Mouse (Mus musculus): ENCODE measurements around the gene Enox1. TPM values are rescaled to one million over a fixed set of nuclear protein-coding genes. Genes with fewer than 3 reads are reported as not detected.

Enox1 gene
- polyA plus RNA-seq, 1 experiment = 3.1 TPM

GRCm38 (mm10) chr14:77197414-77197915 is 40.9 kb downstream of the Enox1 start:
- Histone ChIP-seq H3ac (ENCODE audit: control insufficient read depth, insufficient read length) (no peak overlapping the region), H3K27me3 (ENCODE audit: control insufficient read depth, insufficient read depth, insufficient read length) (no peaks in the 10 kb centered on the region), H3K4me3 (no peak overlapping the region), H3K79me2 (ENCODE audit: control insufficient read depth, insufficient read depth) (no peaks in the 10 kb centered on the region), H3K4me2 (ENCODE audit: low read depth) (no peak overlapping the region), H3K36me3 (ENCODE audit: control insufficient read depth, insufficient read depth) (no peaks in the 10 kb centered on the region)
- TF ChIP-seq MAX (IDR thresholded peaks at IDR 0.05; ENCODE audit: low read depth) (no peak), MYOD1 (IDR thresholded peaks at IDR 0.05; ENCODE audit: control insufficient read depth in 1 of 3, insufficient read length in 2 of 3, low read depth in 2 of 3) (peak; percentile 8 to 43 (median 26)), POLR2A (IDR thresholded peaks at IDR 0.05; ENCODE audit: insufficient read length, low read depth) (no peak)

- H3ac ChIP-seq (ENCODE audit: control insufficient read depth, insufficient read length) = no peak overlapping the region
- H3K4me2 ChIP-seq (ENCODE audit: low read depth) = no peak overlapping the region
- H3K79me2 ChIP-seq (ENCODE audit: control insufficient read depth, insufficient read depth) = no peaks in the 10 kb centered on the region
- H3K27me3 ChIP-seq (ENCODE audit: control insufficient read depth, insufficient read depth, insufficient read length) = no peaks in the 10 kb centered on the region
- H3K4me3 ChIP-seq = no peak overlapping the region
- TF ChIP-seq E2F4 (IDR thresholded peaks at IDR 0.05; ENCODE audit: insufficient read depth) = no peak
- TF ChIP-seq REST (IDR thresholded peaks at IDR 0.05; ENCODE audit: insufficient read depth, insufficient read length) = no peak
- TF ChIP-seq MYOD1 (IDR thresholded peaks at IDR 0.05; ENCODE audit: control insufficient read depth in 1 of 3, insufficient read length in 2 of 3, low read depth in 2 of 3) = no peak
- TF ChIP-seq POLR2A (IDR thresholded peaks at IDR 0.05; ENCODE audit: insufficient read length, low read depth) = no peak
- TF ChIP-seq MYOG (IDR thresholded peaks at IDR 0.05; ENCODE audit: control insufficient read depth in 1 of 3, insufficient read depth in 1 of 3, insufficient read length in 2 of 3, low read depth in 2 of 3) = no peak
- no peak for TF ChIP-seq CEBPB (IDR thresholded peaks at IDR 0.05; ENCODE audit: insufficient read depth, poor library complexity, severe bottlenecking)
- TF ChIP-seq POLR2AphosphoS2 (IDR thresholded peaks at IDR 0.05; ENCODE audit: insufficient read length, low read depth) = no peak
- no peak for TF ChIP-seq USF1 (IDR thresholded peaks at IDR 0.05; ENCODE audit: low read depth)
- no peak for TF ChIP-seq TCF12 (IDR thresholded peaks at IDR 0.05; ENCODE audit: insufficient read depth, poor library complexity, severe bottlenecking)
- TF ChIP-seq MAX (IDR thresholded peaks at IDR 0.05; ENCODE audit: low read depth) = no peak
- TF ChIP-seq SRF (IDR thresholded peaks at IDR 0.05; ENCODE audit: control insufficient read depth, insufficient read length, low read depth) = no peak
- no peak for TF ChIP-seq TCF3 (IDR thresholded peaks at IDR 0.05; ENCODE audit: insufficient read length, low read depth)
- no peaks in the 10 kb centered on the region for H3K36me3 ChIP-seq (ENCODE audit: control insufficient read depth, insufficient read depth)
Measured at GRCm38 (mm10) chr14:77210889-77211288, 54.3 kb downstream of the Enox1 start.

GRCm38 (mm10) chr14:77213210-77213609 is 56.6 kb downstream of the Enox1 start:
- no peaks in the 10 kb centered on the region for H3K79me2 ChIP-seq (ENCODE audit: control insufficient read depth, insufficient read depth)
- H3ac ChIP-seq (ENCODE audit: control insufficient read depth, insufficient read length) = no peak overlapping the region
- no peak overlapping the region for H3K4me2 ChIP-seq (ENCODE audit: low read depth)
- TF ChIP-seq SRF (IDR thresholded peaks at IDR 0.05; ENCODE audit: control insufficient read depth, insufficient read length, low read depth) (no peak), USF1 (IDR thresholded peaks at IDR 0.05; ENCODE audit: low read depth) (no peak), POLR2AphosphoS2 (IDR thresholded peaks at IDR 0.05; ENCODE audit: insufficient read length, low read depth) (no peak), MYOD1 (IDR thresholded peaks at IDR 0.05; ENCODE audit: control insufficient read depth in 1 of 3, insufficient read length in 2 of 3, low read depth in 2 of 3) (no peak), TCF3 (IDR thresholded peaks at IDR 0.05; ENCODE audit: insufficient read length, low read depth) (no peak), MAX (IDR thresholded peaks at IDR 0.05; ENCODE audit: low read depth) (no peak), TCF12 (IDR thresholded peaks at IDR 0.05; ENCODE audit: insufficient read depth, poor library complexity, severe bottlenecking) (no peak), E2F4 (IDR thresholded peaks at IDR 0.05; ENCODE audit: insufficient read depth) (no peak), POLR2A (IDR thresholded peaks at IDR 0.05; ENCODE audit: insufficient read length, low read depth) (no peak), REST (IDR thresholded peaks at IDR 0.05; ENCODE audit: insufficient read depth, insufficient read length) (no peak), MYOG (IDR thresholded peaks at IDR 0.05; ENCODE audit: control insufficient read depth in 1 of 3, insufficient read depth in 1 of 3, insufficient read length in 2 of 3, low read depth in 2 of 3) (no peak), CEBPB (IDR thresholded peaks at IDR 0.05; ENCODE audit: insufficient read depth, poor library complexity, severe bottlenecking) (no peak)
- no peak overlapping the region for H3K4me3 ChIP-seq
- H3K27me3 ChIP-seq (ENCODE audit: control insufficient read depth, insufficient read depth, insufficient read length) = no peaks in the 10 kb centered on the region
- H3K36me3 ChIP-seq (ENCODE audit: control insufficient read depth, insufficient read depth) = no peaks in the 10 kb centered on the region

- Histone ChIP-seq H3K79me2 (ENCODE audit: control insufficient read depth, insufficient read depth) (no peaks in the 10 kb centered on the region), H3K27me3 (ENCODE audit: control insufficient read depth, insufficient read depth, insufficient read length) (no peaks in the 10 kb centered on the region), H3K36me3 (ENCODE audit: control insufficient read depth, insufficient read depth) (no peaks in the 10 kb centered on the region), H3K4me2 (ENCODE audit: low read depth) (no peak overlapping the region), H3K4me3 (no peak overlapping the region), H3ac (ENCODE audit: control insufficient read depth, insufficient read length) (no peak overlapping the region)
- TF ChIP-seq SRF (IDR thresholded peaks at IDR 0.05; ENCODE audit: control insufficient read depth, insufficient read length, low read depth) (no peak), TCF3 (IDR thresholded peaks at IDR 0.05; ENCODE audit: insufficient read length, low read depth) (no peak), MAX (IDR thresholded peaks at IDR 0.05; ENCODE audit: low read depth) (no peak), REST (IDR thresholded peaks at IDR 0.05; ENCODE audit: insufficient read depth, insufficient read length) (no peak), MYOD1 (IDR thresholded peaks at IDR 0.05; ENCODE audit: control insufficient read depth in 1 of 3, insufficient read length in 2 of 3, low read depth in 2 of 3) (no peak), USF1 (IDR thresholded peaks at IDR 0.05; ENCODE audit: low read depth) (no peak), CEBPB (IDR thresholded peaks at IDR 0.05; ENCODE audit: insufficient read depth, poor library complexity, severe bottlenecking) (no peak), E2F4 (IDR thresholded peaks at IDR 0.05; ENCODE audit: insufficient read depth) (no peak), TCF12 (IDR thresholded peaks at IDR 0.05; ENCODE audit: insufficient read depth, poor library complexity, severe bottlenecking) (no peak), POLR2AphosphoS2 (IDR thresholded peaks at IDR 0.05; ENCODE audit: insufficient read length, low read depth) (no peak), POLR2A (IDR thresholded peaks at IDR 0.05; ENCODE audit: insufficient read length, low read depth) (no peak), MYOG (IDR thresholded peaks at IDR 0.05; ENCODE audit: control insufficient read depth in 1 of 3, insufficient read depth in 1 of 3, insufficient read length in 2 of 3, low read depth in 2 of 3) (no peak)
Measured at GRCm38 (mm10) chr14:77214848-77215247, 58.3 kb downstream of the Enox1 start.

- no peak overlapping the region for H3K4me2 ChIP-seq (ENCODE audit: low read depth)
Measured at GRCm38 (mm10) chr14:77225346-77225745, 68.8 kb downstream of the Enox1 start.

More at GRCm38 (mm10) chr14:77225346-77225745, 68.8 kb downstream of the Enox1 start:
- Histone ChIP-seq H3K36me3 (ENCODE audit: control insufficient read depth, insufficient read depth) (no peaks in the 10 kb centered on the region), H3K27me3 (ENCODE audit: control insufficient read depth, insufficient read depth, insufficient read length) (no peaks in the 10 kb centered on the region), H3K79me2 (ENCODE audit: control insufficient read depth, insufficient read depth) (no peaks in the 10 kb centered on the region), H3K4me3 (no peak overlapping the region), H3ac (ENCODE audit: control insufficient read depth, insufficient read length) (no peak overlapping the region)
- TF ChIP-seq TCF3 (IDR thresholded peaks at IDR 0.05; ENCODE audit: insufficient read length, low read depth) = no peak
- no peak for TF ChIP-seq REST (IDR thresholded peaks at IDR 0.05; ENCODE audit: insufficient read depth, insufficient read length)
- TF ChIP-seq SRF (IDR thresholded peaks at IDR 0.05; ENCODE audit: control insufficient read depth, insufficient read length, low read depth) = no peak
- TF ChIP-seq POLR2A (IDR thresholded peaks at IDR 0.05; ENCODE audit: insufficient read length, low read depth) = no peak
- no peak for TF ChIP-seq MYOD1 (IDR thresholded peaks at IDR 0.05; ENCODE audit: control insufficient read depth in 1 of 3, insufficient read length in 2 of 3, low read depth in 2 of 3)
- no peak for TF ChIP-seq CEBPB (IDR thresholded peaks at IDR 0.05; ENCODE audit: insufficient read depth, poor library complexity, severe bottlenecking)
- no peak for TF ChIP-seq MAX (IDR thresholded peaks at IDR 0.05; ENCODE audit: low read depth)
- no peak for TF ChIP-seq USF1 (IDR thresholded peaks at IDR 0.05; ENCODE audit: low read depth)
- TF ChIP-seq POLR2AphosphoS2 (IDR thresholded peaks at IDR 0.05; ENCODE audit: insufficient read length, low read depth) = no peak
- no peak for TF ChIP-seq TCF12 (IDR thresholded peaks at IDR 0.05; ENCODE audit: insufficient read depth, poor library complexity, severe bottlenecking)

Measured in myocyte (in vitro differentiated cells).